23 mouse cellular contexts compared by ENCODE assay signal in the genomic region with DNA sequence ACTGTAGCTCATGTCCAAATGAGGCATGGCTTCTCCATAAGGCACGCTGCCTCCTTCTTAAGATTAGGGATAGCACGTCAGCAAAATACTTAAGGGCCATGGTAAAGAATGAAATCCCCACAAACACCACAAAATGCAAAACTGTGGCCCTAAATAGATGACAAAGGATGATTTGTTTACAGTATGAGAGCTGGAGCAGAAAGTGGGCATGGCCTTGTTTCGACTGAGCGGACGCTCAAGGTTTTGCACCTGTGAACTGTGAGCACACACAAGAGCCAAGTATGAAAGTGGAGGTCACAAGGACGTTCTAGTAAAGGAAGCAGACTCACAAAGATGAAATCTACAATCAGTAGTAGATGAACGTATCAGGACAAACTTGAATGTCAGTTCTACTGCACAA. TPM values are rescaled to one million over a fixed set of nuclear protein-coding genes. Genes with fewer than 3 reads are reported as not detected.
A peak's percentile ranks its signal among the peaks of the same experiment; 100 is the strongest.
DNase-seq lines count a peak whose midpoint lies in the region; ATAC-seq and TF ChIP-seq lines count a peak whose summit lies in the region.
"Had no signal": no experiment of that assay in that cellular context is flagged by ENCODE, and none has a peak within 500 bp of the region (broad histone marks: within the 10 kb centered on the region; RNA-seq: fewer than 3 reads in every experiment).

No protein-coding gene starts in this region.

- no peaks in the 10 kb centered on the region for H3K9me3 ChIP-seq in hindbrain, embryonic 14.5 days (ENCODE audit: control insufficient read depth, low read length)
- H3K9me3 ChIP-seq in heart, embryonic 12.5 days (replicated peaks): no peaks in the 10 kb centered on the region
- H3K9me3 ChIP-seq: embryonic facial prominence, embryonic 13.5 days; forebrain, embryonic 10.5 days; G1E; heart, embryonic 10.5 days; heart, embryonic 15.5 days; hindbrain, embryonic 10.5 days; hindbrain, embryonic 15.5 days had no signal

- H3K36me3 ChIP-seq in heart, adult 2 months (ENCODE audit: control insufficient read depth, insufficient read depth, low read length): no peaks in the 10 kb centered on the region
- H3K36me3 ChIP-seq in spleen, adult 2 months (ENCODE audit: control insufficient read depth, insufficient read depth, low read length): no peaks in the 10 kb centered on the region
- no peaks in the 10 kb centered on the region for H3K36me3 ChIP-seq in small intestine, adult 2 months (ENCODE audit: control insufficient read depth, insufficient read depth, low read length)
- no peaks in the 10 kb centered on the region for H3K36me3 ChIP-seq in hindbrain, embryonic 14.5 days (replicated peaks; ENCODE audit: control insufficient read depth, insufficient read depth)
- H3K36me3 ChIP-seq in heart, embryonic 12.5 days: peaks cover 2% of the 10 kb centered on the region
- H3K36me3 ChIP-seq: G1E; heart, embryonic 15.5 days; hindbrain, embryonic 15.5 days had no signal

- no peak overlapping the region for H3K9ac ChIP-seq in heart, adult 2 months (ENCODE audit: low read depth, low read length)
- H3K9ac ChIP-seq in hindbrain, embryonic 14.5 days: no peak overlapping the region
- H3K9ac ChIP-seq in heart, embryonic 12.5 days: no peak overlapping the region
- H3K9ac ChIP-seq: embryonic facial prominence, embryonic 13.5 days; heart, embryonic 15.5 days; hindbrain, embryonic 15.5 days had no signal

- no peaks in the 10 kb centered on the region for H3K79me2 ChIP-seq in heart, adult 2 months (replicated peaks; ENCODE audit: control insufficient read depth, insufficient read depth, low read length)

- no peak for TF ChIP-seq POLR2A in heart, adult 2 months (IDR thresholded peaks at IDR 0.05; ENCODE audit: insufficient read depth, low read depth, low read length)
- TF ChIP-seq POLR2A in spleen, adult 2 months (IDR thresholded peaks at IDR 0.05; ENCODE audit: low read depth, low read length): no peak
- no peak for TF ChIP-seq POLR2A in bone marrow, adult 2 months (IDR thresholded peaks at IDR 0.05; ENCODE audit: borderline replicate concordance, control insufficient read depth, low read depth, low read length)
- no peak for TF ChIP-seq POLR2A in small intestine, adult 2 months (IDR thresholded peaks at IDR 0.05; ENCODE audit: low read depth, low read length)

- H3K4me2 ChIP-seq in hindbrain, embryonic 14.5 days (replicated peaks): no peak overlapping the region
- no peak overlapping the region for H3K4me2 ChIP-seq in heart, embryonic 12.5 days
- H3K4me2 ChIP-seq: embryonic facial prominence, embryonic 13.5 days; heart, embryonic 15.5 days; hindbrain, embryonic 15.5 days had no signal

- TF ChIP-seq CTCF in heart, adult 2 months (IDR thresholded peaks at IDR 0.05): no peak
- no peak for TF ChIP-seq CTCF in spleen, adult 2 months (IDR thresholded peaks at IDR 0.05; ENCODE audit: extremely low read depth, insufficient read depth, insufficient read length, insufficient replicate concordance)
- TF ChIP-seq CTCF in bone marrow, adult 2 months (IDR thresholded peaks at IDR 0.05; ENCODE audit: control insufficient read depth, insufficient read depth, low read length): no peak
- TF ChIP-seq CTCF in small intestine, adult 2 months (IDR thresholded peaks at IDR 0.05; ENCODE audit: extremely low read depth, insufficient read length, insufficient replicate concordance, low read depth, low read length): no peak

- peak; percentile 76 for DNase-seq in heart, adult 11 months
- no peak for DNase-seq in heart, adult 2 months
- peak; percentile 26 to 59 for DNase-seq in spleen, adult 2 months (ENCODE audit: low read depth in 1 of 2, low spot score in 2 of 2)
- no peak for DNase-seq in spleen, adult 12 weeks (ENCODE audit: low spot score)
- DNase-seq in hindbrain, embryonic 14.5 days (ENCODE audit: low spot score): no peak
- DNase-seq: adrenal gland, postnatal 10 days; cerebellum, adult 11-12 months; cerebellum, adult 9-10 months; cerebellum, postnatal 25 days; gastrocnemius, adult 2 months; gastrocnemius, postnatal 25 days had no signal

- no peak overlapping the region for H3K27ac ChIP-seq in heart, adult 2 months
- peak overlapping the region; percentile 30; the same call in 1 of the 2 replicates for H3K27ac ChIP-seq in spleen, adult 2 months (ENCODE audit: insufficient read depth, low read length)
- peak overlapping the region; percentile 77; the same call in 1 of the 2 replicates for H3K27ac ChIP-seq in bone marrow, adult 2 months (ENCODE audit: control insufficient read depth, insufficient read depth, low read depth, low read length, poor library complexity)
- H3K27ac ChIP-seq in small intestine, adult 2 months (ENCODE audit: insufficient read depth, low read depth, low read length): 0 out of 2 replicates have a peak overlapping the region, but pooled peaks have one; percentile 8
- no peak overlapping the region for H3K27ac ChIP-seq in hindbrain, embryonic 14.5 days
- no peak overlapping the region for H3K27ac ChIP-seq in heart, embryonic 12.5 days (ENCODE audit: poor library complexity, severe bottlenecking)
- H3K27ac ChIP-seq: forebrain, embryonic 10.5 days; heart, embryonic 10.5 days; heart, embryonic 15.5 days; hindbrain, embryonic 10.5 days; hindbrain, embryonic 15.5 days had no signal

- H3K4me3 ChIP-seq in heart, adult 2 months: no peak overlapping the region
- H3K4me3 ChIP-seq in spleen, adult 2 months (ENCODE audit: extremely low read depth, insufficient read depth, insufficient read length): no peak overlapping the region
- H3K4me3 ChIP-seq in bone marrow, adult 2 months (replicated peaks; ENCODE audit: control insufficient read depth, low read depth, low read length): no peak overlapping the region
- H3K4me3 ChIP-seq in small intestine, adult 2 months (ENCODE audit: low read depth, low read length): no peak overlapping the region
- H3K4me3 ChIP-seq in hindbrain, embryonic 14.5 days (replicated peaks; ENCODE audit: low read length): no peak overlapping the region
- no peak overlapping the region for H3K4me3 ChIP-seq in heart, embryonic 12.5 days
- H3K4me3 ChIP-seq: embryonic facial prominence, embryonic 13.5 days; erythroblast, embryonic 14.5 days; forebrain, embryonic 10.5 days; gastrocnemius, adult 2 months; heart, embryonic 10.5 days; heart, embryonic 15.5 days; hindbrain, embryonic 10.5 days; hindbrain, embryonic 15.5 days had no signal

- TF ChIP-seq EP300 in heart, adult 2 months (IDR thresholded peaks at IDR 0.05; ENCODE audit: insufficient read depth, low read depth, low read length): no peak

- 89% methylated on average over 7 of the region's 7 CpGs for WGBS in heart, adult 2 months
- 39% methylated on average over 7 of the region's 7 CpGs for WGBS in spleen, adult 2 months
- 69% methylated on average over 7 of the region's 7 CpGs for WGBS in bone marrow, adult 2 months
- 84% methylated on average over 7 of the region's 7 CpGs for WGBS in small intestine, adult 2 months
- WGBS in hindbrain, embryonic 14.5 days: 96% methylated on average over 7 of the region's 7 CpGs
- WGBS in heart, embryonic 12.5 days: 82% methylated on average over 7 of the region's 7 CpGs

- no peaks in the 10 kb centered on the region for H3K27me3 ChIP-seq in heart, adult 2 months (ENCODE audit: control insufficient read depth, insufficient read depth, low read length)
- no peaks in the 10 kb centered on the region for H3K27me3 ChIP-seq in spleen, adult 2 months (ENCODE audit: control insufficient read depth, insufficient read depth, low read length)
- H3K27me3 ChIP-seq in small intestine, adult 2 months (ENCODE audit: control insufficient read depth, insufficient read depth, low read length): no peaks in the 10 kb centered on the region
- no peaks in the 10 kb centered on the region for H3K27me3 ChIP-seq in hindbrain, embryonic 14.5 days (ENCODE audit: control insufficient read depth, insufficient read depth, low read length)
- H3K27me3 ChIP-seq in heart, embryonic 12.5 days (replicated peaks): no peaks in the 10 kb centered on the region
- H3K27me3 ChIP-seq: embryonic facial prominence, embryonic 13.5 days; heart, embryonic 15.5 days; hindbrain, embryonic 15.5 days had no signal

- intact Hi-C loops in heart, adult 2 months (cut with DNase I): no loop called here

- peaks cover 1% of the 10 kb centered on the region; the same call in 1 of the 2 replicates for H3K4me1 ChIP-seq in heart, adult 2 months (ENCODE audit: control insufficient read depth, insufficient read depth, low read length)
- H3K4me1 ChIP-seq in spleen, adult 2 months (ENCODE audit: control insufficient read depth, insufficient read depth, insufficient read length): peaks cover 31% of the 10 kb centered on the region
- no peaks in the 10 kb centered on the region; the same call in 1 of the 2 replicates for H3K4me1 ChIP-seq in bone marrow, adult 2 months (ENCODE audit: control insufficient read depth, insufficient read depth, low read length)
- no peaks in the 10 kb centered on the region; the same call in 1 of the 2 replicates for H3K4me1 ChIP-seq in small intestine, adult 2 months (ENCODE audit: control insufficient read depth, insufficient read depth, insufficient read length, low read length)
- no peaks in the 10 kb centered on the region for H3K4me1 ChIP-seq in hindbrain, embryonic 14.5 days (replicated peaks; ENCODE audit: control insufficient read depth, insufficient read depth, low read length)
- peaks cover 28% of the 10 kb centered on the region for H3K4me1 ChIP-seq in heart, embryonic 12.5 days (replicated peaks)
- H3K4me1 ChIP-seq: hindbrain, embryonic 15.5 days had no signal

- no peak for ATAC-seq in hindbrain, embryonic 14.5 days (ENCODE audit: low FRiP score)
- no peak for ATAC-seq in heart, embryonic 12.5 days (ENCODE audit: insufficient number of reproducible peaks, low FRiP score)
- ATAC-seq: forebrain, embryonic 14.5 days had no signal

RNA-seq across cellular contexts. Expression of a gene that starts 38.9 kb away (rescaled TPM):
- 1 to 10 TPM; 5.6 to 6.0 TPM for total RNA-seq in heart, adult 2 months (2021)
- 4.6 and 7.1 TPM in 2 replicates for polyA plus RNA-seq in heart, adult 2 months (2012; rRNA removed)
- polyA plus RNA-seq in spleen, adult 2 months (2012; rRNA removed): 5.5 and 6.0 TPM in 2 replicates
- polyA plus RNA-seq in bone marrow, adult 2 months (2011; ENCODE audit: insufficient read depth, insufficient read length, low replicate concordance, missing spikeins): 3.1 and 6.7 TPM in 2 replicates
- 2.5 and 7.9 TPM in 2 replicates for polyA plus RNA-seq in small intestine, adult 2 months (2012; rRNA removed)
- polyA plus RNA-seq in hindbrain, embryonic 14.5 days (2014; fragmentation: Nextera tagmentation; extraction: Ambion mirVana): 2.6 and 2.8 TPM in 2 replicates
- polyA plus RNA-seq in heart, embryonic 12.5 days (2016; fragmentation: Nextera tagmentation; extraction: Ambion mirVana): 5.5 and 5.8 TPM in 2 replicates
- polyA plus RNA-seq: erythroblast, embryonic 14.5 days had no signal

Comparison
In these comparisons a context has a peak if more than half of its experiments do, and no peak if none do; other contexts are left out.
1. DNase-seq: peak in heart, adult 11 months (single experiment) and spleen, adult 2 months (2 of 2); none in heart, adult 2 months (0 of 2), spleen, adult 12 weeks (single experiment) and hindbrain, embryonic 14.5 days (single experiment).
2. H3K27ac ChIP-seq: peak in spleen, adult 2 months (single experiment), bone marrow, adult 2 months (single experiment) and small intestine, adult 2 months (single experiment); none in heart, adult 2 months (single experiment), hindbrain, embryonic 14.5 days (single experiment) and heart, embryonic 12.5 days (single experiment).